ENCODE assay signal across 9 mouse cellular contexts in the genomic region with DNA sequence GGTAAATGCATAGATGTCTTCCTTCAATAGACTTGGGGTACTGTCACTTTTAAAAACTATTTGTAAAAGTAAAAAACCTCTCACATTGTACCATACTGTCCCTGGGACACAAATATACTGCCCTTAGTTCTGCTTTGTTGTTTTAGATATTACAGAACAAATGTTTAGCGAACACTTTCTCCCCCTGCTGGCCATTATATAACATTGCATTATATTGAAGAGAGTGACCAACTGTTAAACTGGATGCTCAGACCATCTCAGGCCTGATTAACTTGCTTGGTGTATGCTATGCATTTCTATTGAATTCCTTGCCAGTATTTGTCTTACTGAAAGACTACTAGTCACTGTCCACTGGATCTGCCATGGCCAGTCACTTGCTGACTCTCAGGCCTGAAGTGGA. TPM values are rescaled to one million over a fixed set of nuclear protein-coding genes. Genes with fewer than 3 reads are reported as not detected.
DNase-seq lines count a peak whose midpoint lies in the region; ATAC-seq and TF ChIP-seq lines count a peak whose summit lies in the region.
"Had no signal": no experiment of that assay in that cellular context is flagged by ENCODE, and none has a peak within 500 bp of the region (broad histone marks: within the 10 kb centered on the region; RNA-seq: fewer than 3 reads in every experiment).

No protein-coding gene starts in this region.

- no peaks in the 10 kb centered on the region for H3K4me1 ChIP-seq in liver, embryonic 14.5 days (replicated peaks; ENCODE audit: control insufficient read depth in 2 of 2, insufficient read depth in 2 of 2, low read length in 1 of 2)
- H3K4me1 ChIP-seq in liver, embryonic 12.5 days = no peaks in the 10 kb centered on the region

- no peaks in the 10 kb centered on the region for H3K9me3 ChIP-seq in liver, embryonic 14.5 days (ENCODE audit: control insufficient read depth, low read length)
- no peaks in the 10 kb centered on the region for H3K9me3 ChIP-seq in liver, embryonic 12.5 days (replicated peaks)

- no peak overlapping the region for H3K9ac ChIP-seq in liver, embryonic 14.5 days (replicated peaks)
- no peak overlapping the region for H3K9ac ChIP-seq in liver, embryonic 12.5 days

- TF ChIP-seq CTCF in liver, embryonic 14.5 days (IDR thresholded peaks at IDR 0.05; ENCODE audit: low read depth) = peak; percentile 63

- H3K27ac ChIP-seq in liver, embryonic 14.5 days = no peak overlapping the region
- no peak overlapping the region for H3K27ac ChIP-seq in liver, embryonic 12.5 days

- 3% methylated on average over 1 of the region's 1 CpGs for WGBS in liver, embryonic 14.5 days (ENCODE audit: insufficient replicate concordance)
- 9% methylated on average over 1 of the region's 1 CpGs for WGBS in liver, embryonic 12.5 days (ENCODE audit: insufficient replicate concordance)

- peak; percentile 21 for DNase-seq in adrenal gland, postnatal 14 days
- no peak for DNase-seq in adrenal gland, adult 8-10 months
- DNase-seq in liver, embryonic 14.5 days (ENCODE audit: low read depth in 3 of 3, low spot score in 3 of 3) = peak in 2 of 3 experiments; percentile 12 to 17
- DNase-seq in forelimb bud, embryonic 11.5 days (ENCODE audit: low read depth, low spot score) = peak; percentile 46
- no peak for DNase-seq in yolk sac, embryonic 10.5 days (ENCODE audit: low spot score)
- no peak for DNase-seq in layer of hippocampus, adult 9-11 months

- TF ChIP-seq EP300 in liver, embryonic 14.5 days (IDR thresholded peaks at IDR 0.05; ENCODE audit: low read depth) = no peak

- no peak for ATAC-seq in liver, embryonic 14.5 days (ENCODE audit: insufficient read depth)
- ATAC-seq in liver, embryonic 12.5 days = no peak
- peak; percentile 59 for ATAC-seq in monocyte, adult 5-6 weeks (replicated peaks; ENCODE audit: insufficient number of reproducible peaks, low FRiP score, low TSS enrichment, poor library complexity, severe bottlenecking)

- no peak overlapping the region for H3K4me3 ChIP-seq in liver, embryonic 14.5 days (ENCODE audit: insufficient read depth in 1 of 2, low read depth in 2 of 2, low read length in 2 of 2)
- no peak overlapping the region for H3K4me3 ChIP-seq in liver, embryonic 12.5 days
- H3K4me3 ChIP-seq: myocyte had no signal

- no peak overlapping the region for H3K4me2 ChIP-seq in liver, embryonic 14.5 days (ENCODE audit: low read depth)
- no peak overlapping the region for H3K4me2 ChIP-seq in liver, embryonic 12.5 days

- no peaks in the 10 kb centered on the region for H3K36me3 ChIP-seq in liver, embryonic 14.5 days (replicated peaks; ENCODE audit: control insufficient read depth, insufficient read depth, low read depth)
- H3K36me3 ChIP-seq in liver, embryonic 12.5 days = peaks cover 8% of the 10 kb centered on the region; the same call in 1 of the 2 replicates

- H3K27me3 ChIP-seq in liver, embryonic 14.5 days (ENCODE audit: control insufficient read depth, insufficient read depth, low read length) = no peaks in the 10 kb centered on the region
- H3K27me3 ChIP-seq in liver, embryonic 12.5 days (replicated peaks) = no peaks in the 10 kb centered on the region; the same call in 1 of the 2 replicates

RNA-seq across cellular contexts. Expression of gene D430041D05Rik, which starts 11.4 kb away (rescaled TPM):
- 7.7 and 8.2 TPM in 2 replicates for total RNA-seq in adrenal gland, postnatal 14 days (2021)
- 10 to 100 TPM; 14.7 to 38.0 (median 25.5) TPM for total RNA-seq in adrenal gland, adult 8-10 months (2022)
- polyA plus RNA-seq in liver, embryonic 14.5 days (2012; rRNA removed) = under 0.01 and 0.02 TPM in 2 replicates
- not detected in 2 replicates for polyA plus RNA-seq in liver, embryonic 14.5 days (2014; fragmentation: Nextera tagmentation; extraction: Ambion mirVana)
- polyA plus RNA-seq in liver, embryonic 12.5 days (2016; fragmentation: Nextera tagmentation; extraction: Ambion mirVana) = 0.02 and 0.20 TPM in 2 replicates
- total RNA-seq in monocyte, adult 5-6 weeks (2017) = not detected in 3 replicates

Comparison
In these comparisons a context has a peak if more than half of its experiments do, and no peak if none do; other contexts are left out.
1. DNase-seq: peak in adrenal gland, postnatal 14 days (single experiment), liver, embryonic 14.5 days (2 of 3) and forelimb bud, embryonic 11.5 days (single experiment); none in adrenal gland, adult 8-10 months (single experiment), yolk sac, embryonic 10.5 days (single experiment) and layer of hippocampus, adult 9-11 months (single experiment).